Mouse (Mus musculus) myocyte (in vitro differentiated cells): Measurements from ENCODE around the gene Adam12. TPM values are rescaled to one million over a fixed set of nuclear protein-coding genes. Genes with fewer than 3 reads are reported as not detected.
"Not testable (repeated sequence)": the region's sequence is repeated elsewhere in the genome, so short reads cannot be mapped to it uniquely, and the experiment has no call there.

ENCODE experiments used
- H3K27me3 ChIP-seq: one replicate; pipeline ENCODE4 v1.6.1; 2011; ENCODE audit not compliant: control insufficient read depth, insufficient read depth, insufficient read length
- H3K36me3 ChIP-seq: one replicate; pipeline ENCODE4 v1.6.1; 2011; ENCODE audit not compliant: control insufficient read depth, insufficient read depth
- H3K4me2 ChIP-seq: one replicate; pipeline ENCODE4 v1.6.1; 2011; ENCODE audit warnings: low read depth, control low read depth
- H3K4me3 ChIP-seq: one replicate; pipeline ENCODE4 v1.5.1; 2011; ENCODE audit warnings: mild to moderate bottlenecking, control low read depth, moderate library complexity
- H3K79me2 ChIP-seq: one replicate; pipeline ENCODE4 v1.6.1; 2011; ENCODE audit not compliant: control insufficient read depth, insufficient read depth
- H3ac ChIP-seq: one replicate; pipeline ENCODE4 v1.6.1; 2011; ENCODE audit not compliant: control insufficient read depth, insufficient read length
- CEBPB ChIP-seq: IDR thresholded peaks from 2 replicates; pipeline ENCODE4 v1.6.1; 2011; ENCODE audit warnings: mild to moderate bottlenecking, moderate library complexity; ENCODE audit not compliant: poor library complexity, insufficient read depth, severe bottlenecking
- E2F4 ChIP-seq: IDR thresholded peaks from one replicate; pipeline ENCODE4 v1.6.1; 2011; ENCODE audit warnings: mild to moderate bottlenecking, control low read depth, moderate library complexity; ENCODE audit not compliant: insufficient read depth
- MAX ChIP-seq: IDR thresholded peaks from one replicate; pipeline ENCODE4 v1.6.1; 2011; ENCODE audit warnings: low read depth, mild to moderate bottlenecking, control low read depth
- MYOD1 ChIP-seq, 3 experiments: IDR thresholded peaks; one replicate each; pipeline ENCODE4 v1.6.1; 2011; ENCODE audit warnings: control low read depth in 2 of 3, low read depth in 2 of 3, mild to moderate bottlenecking in 2 of 3, moderate library complexity in 1 of 3; ENCODE audit not compliant: insufficient read length in 2 of 3, control insufficient read depth in 1 of 3
- MYOG ChIP-seq, 3 experiments: IDR thresholded peaks; one replicate each; pipeline ENCODE4 v1.6.1; 2011; ENCODE audit warnings: control low read depth in 2 of 3, low read depth in 2 of 3, mild to moderate bottlenecking in 2 of 3; ENCODE audit not compliant: insufficient read length in 2 of 3, control insufficient read depth in 1 of 3, insufficient read depth in 1 of 3
- POLR2A ChIP-seq: IDR thresholded peaks from one replicate; pipeline ENCODE4 v1.6.1; 2011; ENCODE audit warnings: low read depth, mild to moderate bottlenecking, control low read depth, moderate library complexity; ENCODE audit not compliant: insufficient read length
- POLR2AphosphoS2 ChIP-seq: IDR thresholded peaks from one replicate; pipeline ENCODE4 v1.6.1; 2011; ENCODE audit warnings: low read depth, control low read depth; ENCODE audit not compliant: insufficient read length
- REST ChIP-seq: IDR thresholded peaks from one replicate; pipeline ENCODE4 v1.6.1; 2011; ENCODE audit warnings: mild to moderate bottlenecking, control low read depth, moderate library complexity; ENCODE audit not compliant: insufficient read depth, insufficient read length
- SRF ChIP-seq: IDR thresholded peaks from one replicate; pipeline ENCODE4 v1.6.1; 2011; ENCODE audit warnings: low read depth; ENCODE audit not compliant: control insufficient read depth, insufficient read length
- TCF12 ChIP-seq: IDR thresholded peaks from one replicate; pipeline ENCODE4 v1.6.1; 2011; ENCODE audit warnings: mild to moderate bottlenecking, control low read depth; ENCODE audit not compliant: poor library complexity, insufficient read depth, severe bottlenecking
- TCF3 ChIP-seq: IDR thresholded peaks from one replicate; pipeline ENCODE4 v1.6.1; 2011; ENCODE audit warnings: low read depth, control low read depth; ENCODE audit not compliant: insufficient read length
- USF1 ChIP-seq: IDR thresholded peaks from one replicate; pipeline ENCODE4 v1.6.1; 2011; ENCODE audit warnings: low read depth, mild to moderate bottlenecking, control low read depth, moderate library complexity
- polyA plus RNA-seq: library from polyadenylated mRNA; unstranded; fragments of >200 nt; fragmentation: generic; extraction: Trizol; gene quantifications from one replicate; pipeline ENCODE4 v1.2.1, GENCODE M21; 2012; ENCODE audit warnings: missing spikeins

Gene Adam12
- polyA plus RNA-seq, 1 experiment = 7.2 TPM

- Histone ChIP-seq H3K4me3 (no peak overlapping the region), H3K79me2 (no peaks in the 10 kb centered on the region), H3K4me2 (no peak overlapping the region), H3K27me3 (no peaks in the 10 kb centered on the region), H3ac (no peak overlapping the region), H3K36me3 (no peaks in the 10 kb centered on the region)
- no peak for TF ChIP-seq CEBPB
- TF ChIP-seq USF1 = no peak
- TF ChIP-seq MYOD1 (IDR thresholded peaks at IDR 0.05; ENCODE audit: control insufficient read depth in 1 of 3, insufficient read length in 2 of 3, low read depth in 2 of 3) = no peak
- TF ChIP-seq TCF12 = no peak
- TF ChIP-seq POLR2A = no peak
- TF ChIP-seq POLR2AphosphoS2 = no peak
- no peak for TF ChIP-seq REST
- no peak for TF ChIP-seq SRF
- TF ChIP-seq TCF3 = no peak
- no peak for TF ChIP-seq MYOG (IDR thresholded peaks at IDR 0.05; ENCODE audit: control insufficient read depth in 1 of 3, insufficient read depth in 1 of 3, insufficient read length in 2 of 3, low read depth in 2 of 3)
- no peak for TF ChIP-seq MAX
Measured at GRCm38 (mm10) chr7:133891298-133891697, 340.6 kb downstream of the Adam12 start.

GRCm38 (mm10) chr7:133889986-133890385, 342.0 kb downstream of the Adam12 start:
- H3K36me3 ChIP-seq = no peaks in the 10 kb centered on the region
- no peak overlapping the region for H3ac ChIP-seq
- H3K4me2 ChIP-seq = no peak overlapping the region
- no peak overlapping the region for H3K4me3 ChIP-seq
- TF ChIP-seq SRF (no peak), TCF12 (no peak), POLR2AphosphoS2 (no peak), MAX (no peak), MYOG (IDR thresholded peaks at IDR 0.05; ENCODE audit: control insufficient read depth in 1 of 3, insufficient read depth in 1 of 3, insufficient read length in 2 of 3, low read depth in 2 of 3) (no peak), E2F4 (no peak)
- H3K79me2 ChIP-seq = no peaks in the 10 kb centered on the region
- H3K27me3 ChIP-seq = no peaks in the 10 kb centered on the region

- no peaks in the 10 kb centered on the region for H3K79me2 ChIP-seq
- no peaks in the 10 kb centered on the region for H3K36me3 ChIP-seq
- no peaks in the 10 kb centered on the region for H3K27me3 ChIP-seq
- no peak overlapping the region for H3K4me2 ChIP-seq
- no peak overlapping the region for H3K4me3 ChIP-seq
- H3ac ChIP-seq = no peak overlapping the region
- no peak for TF ChIP-seq TCF12
- no peak for TF ChIP-seq POLR2AphosphoS2
- TF ChIP-seq TCF3 = no peak
- TF ChIP-seq E2F4 = no peak
- TF ChIP-seq REST = no peak
- TF ChIP-seq SRF = no peak
- TF ChIP-seq MAX = no peak
- TF ChIP-seq MYOD1 (IDR thresholded peaks at IDR 0.05; ENCODE audit: control insufficient read depth in 1 of 3, insufficient read length in 2 of 3, low read depth in 2 of 3) = no peak
- TF ChIP-seq USF1 = no peak
- no peak for TF ChIP-seq MYOG (IDR thresholded peaks at IDR 0.05; ENCODE audit: control insufficient read depth in 1 of 3, insufficient read depth in 1 of 3, insufficient read length in 2 of 3, low read depth in 2 of 3)
- no peak for TF ChIP-seq POLR2A
- no peak for TF ChIP-seq CEBPB
Measured at GRCm38 (mm10) chr7:133888926-133889920, 342.7 kb downstream of the Adam12 start.

- H3K4me3 ChIP-seq, H3ac ChIP-seq, H3K27me3 ChIP-seq, H3K79me2 ChIP-seq, H3K4me2 ChIP-seq, H3K36me3 ChIP-seq: not testable (repeated sequence)
Measured at GRCm38 (mm10) chr7:133884759-133885431, 347.1 kb downstream of the Adam12 start.

- no peak for TF ChIP-seq MYOD1 (IDR thresholded peaks at IDR 0.05; ENCODE audit: control insufficient read depth in 1 of 3, insufficient read length in 2 of 3, low read depth in 2 of 3)
- no peak for TF ChIP-seq USF1
- no peak for TF ChIP-seq CEBPB
- no peak for TF ChIP-seq TCF3
- no peak for TF ChIP-seq TCF12
- no peak for TF ChIP-seq SRF
- TF ChIP-seq MAX = no peak
- no peak for TF ChIP-seq REST
- TF ChIP-seq E2F4 = no peak
- no peak for TF ChIP-seq POLR2A
- TF ChIP-seq POLR2AphosphoS2 = no peak
- TF ChIP-seq MYOG (IDR thresholded peaks at IDR 0.05; ENCODE audit: control insufficient read depth in 1 of 3, insufficient read depth in 1 of 3, insufficient read length in 2 of 3, low read depth in 2 of 3) = no peak
- Histone ChIP-seq H3K4me3 (no peak overlapping the region), H3K36me3 (no peaks in the 10 kb centered on the region), H3K27me3 (no peaks in the 10 kb centered on the region), H3ac (no peak overlapping the region), H3K79me2 (no peaks in the 10 kb centered on the region), H3K4me2 (no peak overlapping the region)
Measured at GRCm38 (mm10) chr7:133879761-133880160, 352.2 kb downstream of the Adam12 start.
